Mouse (Mus musculus): ENCODE measurements around the gene Gfral. TPM values are rescaled to one million over a fixed set of nuclear protein-coding genes. Genes with fewer than 3 reads are reported as not detected.

Gfral gene
- polyA plus RNA-seq, 1 experiment: 0.18 TPM

DNA sequence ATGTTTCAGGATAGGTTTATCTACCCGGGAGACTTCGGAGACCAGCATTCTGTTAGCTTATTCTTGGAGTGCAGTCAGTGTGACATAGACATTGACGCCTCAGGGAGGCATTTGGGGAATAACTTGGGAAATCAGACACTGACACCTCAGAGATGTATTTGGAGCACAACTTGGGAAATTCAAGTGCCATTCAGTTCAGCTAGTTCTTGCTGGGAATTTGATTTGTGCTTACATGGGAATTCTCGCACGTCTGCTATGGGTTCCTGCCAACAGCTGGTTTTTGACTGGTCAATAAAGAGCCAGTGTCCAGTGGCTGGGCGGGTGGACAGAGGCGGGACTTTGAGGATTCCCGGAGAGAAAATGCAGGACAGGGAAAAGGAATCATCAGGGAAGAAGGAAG is 51.0 kb downstream of the Gfral start:
- no peaks in the 10 kb centered on the region for H3K79me2 ChIP-seq (ENCODE audit: control insufficient read depth, insufficient read depth)
- no peak overlapping the region for H3K4me3 ChIP-seq
- H3K27me3 ChIP-seq (ENCODE audit: control insufficient read depth, insufficient read depth, insufficient read length): no peaks in the 10 kb centered on the region
- no peak overlapping the region for H3ac ChIP-seq (ENCODE audit: control insufficient read depth, insufficient read length)
- TF ChIP-seq POLR2A (IDR thresholded peaks at IDR 0.05; ENCODE audit: insufficient read length, low read depth) (no peak), USF1 (IDR thresholded peaks at IDR 0.05; ENCODE audit: low read depth) (no peak), TCF12 (IDR thresholded peaks at IDR 0.05; ENCODE audit: insufficient read depth, poor library complexity, severe bottlenecking) (no peak), CEBPB (IDR thresholded peaks at IDR 0.05; ENCODE audit: insufficient read depth, poor library complexity, severe bottlenecking) (no peak), MAX (IDR thresholded peaks at IDR 0.05; ENCODE audit: low read depth) (no peak), POLR2AphosphoS2 (IDR thresholded peaks at IDR 0.05; ENCODE audit: insufficient read length, low read depth) (no peak), REST (IDR thresholded peaks at IDR 0.05; ENCODE audit: insufficient read depth, insufficient read length) (no peak), SRF (IDR thresholded peaks at IDR 0.05; ENCODE audit: control insufficient read depth, insufficient read length, low read depth) (no peak), E2F4 (IDR thresholded peaks at IDR 0.05; ENCODE audit: insufficient read depth) (no peak), MYOG (IDR thresholded peaks at IDR 0.05; ENCODE audit: control insufficient read depth in 1 of 3, insufficient read depth in 1 of 3, insufficient read length in 2 of 3, low read depth in 2 of 3) (no peak), TCF3 (IDR thresholded peaks at IDR 0.05; ENCODE audit: insufficient read length, low read depth) (no peak)
- H3K36me3 ChIP-seq (ENCODE audit: control insufficient read depth, insufficient read depth): no peaks in the 10 kb centered on the region
- no peak overlapping the region for H3K4me2 ChIP-seq (ENCODE audit: low read depth)

DNA sequence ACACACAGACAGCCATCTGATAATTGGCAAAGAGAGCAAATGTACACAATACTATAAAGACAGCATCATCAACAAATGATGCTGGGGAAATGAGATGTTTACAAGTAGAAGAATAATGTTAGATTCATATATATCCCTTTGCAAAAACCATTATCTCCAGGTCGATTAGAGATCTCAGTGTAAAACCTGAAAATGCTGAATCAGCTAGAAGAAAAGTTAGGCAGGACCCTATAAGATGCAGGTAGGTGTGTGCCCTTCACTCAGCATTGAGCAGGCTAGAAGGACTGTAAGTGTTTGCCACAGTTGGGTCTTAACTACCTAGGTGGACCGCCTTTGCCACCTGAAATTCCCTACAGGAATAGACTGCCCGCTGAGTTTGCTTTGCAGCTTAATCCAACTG is 67.9 kb downstream of the Gfral start:
- no peak overlapping the region for H3K4me3 ChIP-seq
- H3K36me3 ChIP-seq (ENCODE audit: control insufficient read depth, insufficient read depth): no peaks in the 10 kb centered on the region
- no peaks in the 10 kb centered on the region for H3K79me2 ChIP-seq (ENCODE audit: control insufficient read depth, insufficient read depth)
- no peak overlapping the region for H3ac ChIP-seq (ENCODE audit: control insufficient read depth, insufficient read length)
- H3K27me3 ChIP-seq (ENCODE audit: control insufficient read depth, insufficient read depth, insufficient read length): no peaks in the 10 kb centered on the region
- no peak overlapping the region for H3K4me2 ChIP-seq (ENCODE audit: low read depth)
- TF ChIP-seq SRF (IDR thresholded peaks at IDR 0.05; ENCODE audit: control insufficient read depth, insufficient read length, low read depth): no peak
- no peak for TF ChIP-seq MAX (IDR thresholded peaks at IDR 0.05; ENCODE audit: low read depth)
- TF ChIP-seq TCF3 (IDR thresholded peaks at IDR 0.05; ENCODE audit: insufficient read length, low read depth): no peak
- no peak for TF ChIP-seq MYOG (IDR thresholded peaks at IDR 0.05; ENCODE audit: control insufficient read depth in 1 of 3, insufficient read depth in 1 of 3, insufficient read length in 2 of 3, low read depth in 2 of 3)

DNA sequence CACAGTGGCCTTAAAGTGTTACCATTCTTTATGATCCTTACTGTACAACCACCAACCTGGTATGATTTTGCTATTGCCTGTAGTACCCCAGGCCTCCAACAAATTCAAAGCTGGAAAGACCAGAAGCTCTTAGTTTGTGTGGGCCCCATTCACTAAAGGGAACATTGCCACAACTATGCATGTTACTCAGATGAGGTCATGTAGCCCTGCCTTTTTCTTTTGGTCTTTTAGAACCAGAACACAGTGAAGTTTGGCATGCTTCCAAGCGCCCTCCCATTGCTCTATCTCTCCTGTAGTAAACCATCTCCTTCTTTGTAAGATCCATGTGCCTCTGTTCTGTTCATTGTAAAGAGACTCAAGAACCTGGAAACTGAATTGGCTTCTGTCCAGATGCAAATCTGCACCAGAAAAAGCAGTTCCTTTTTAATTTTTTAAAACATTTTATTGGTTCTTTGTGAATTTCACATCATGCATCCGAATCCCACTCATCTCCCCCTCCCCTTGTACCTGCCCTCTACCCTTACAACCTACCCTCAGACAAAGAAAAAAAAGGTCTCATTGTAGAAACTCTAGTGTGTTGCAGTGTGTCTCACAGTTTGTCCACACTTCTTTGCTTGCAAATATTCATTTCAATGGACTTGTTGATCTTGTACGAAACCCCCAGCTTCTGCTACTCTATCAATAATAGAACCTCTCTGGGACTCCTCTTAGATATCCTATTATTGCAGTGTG is 74.9 kb downstream of the Gfral start:
- no peak overlapping the region for H3ac ChIP-seq (ENCODE audit: control insufficient read depth, insufficient read length)
- no peak for TF ChIP-seq E2F4 (IDR thresholded peaks at IDR 0.05; ENCODE audit: insufficient read depth)
- TF ChIP-seq POLR2AphosphoS2 (IDR thresholded peaks at IDR 0.05; ENCODE audit: insufficient read length, low read depth): no peak
- no peak for TF ChIP-seq MYOD1 (IDR thresholded peaks at IDR 0.05; ENCODE audit: control insufficient read depth in 1 of 3, insufficient read length in 2 of 3, low read depth in 2 of 3)
- TF ChIP-seq MAX (IDR thresholded peaks at IDR 0.05; ENCODE audit: low read depth): no peak
- TF ChIP-seq TCF3 (IDR thresholded peaks at IDR 0.05; ENCODE audit: insufficient read length, low read depth): no peak
- no peak for TF ChIP-seq POLR2A (IDR thresholded peaks at IDR 0.05; ENCODE audit: insufficient read length, low read depth)
- TF ChIP-seq CEBPB (IDR thresholded peaks at IDR 0.05; ENCODE audit: insufficient read depth, poor library complexity, severe bottlenecking): no peak
- no peaks in the 10 kb centered on the region for H3K79me2 ChIP-seq (ENCODE audit: control insufficient read depth, insufficient read depth)
- H3K4me3 ChIP-seq: no peak overlapping the region
- no peaks in the 10 kb centered on the region for H3K36me3 ChIP-seq (ENCODE audit: control insufficient read depth, insufficient read depth)
- no peak overlapping the region for H3K4me2 ChIP-seq (ENCODE audit: low read depth)
- H3K27me3 ChIP-seq (ENCODE audit: control insufficient read depth, insufficient read depth, insufficient read length): no peaks in the 10 kb centered on the region

DNA sequence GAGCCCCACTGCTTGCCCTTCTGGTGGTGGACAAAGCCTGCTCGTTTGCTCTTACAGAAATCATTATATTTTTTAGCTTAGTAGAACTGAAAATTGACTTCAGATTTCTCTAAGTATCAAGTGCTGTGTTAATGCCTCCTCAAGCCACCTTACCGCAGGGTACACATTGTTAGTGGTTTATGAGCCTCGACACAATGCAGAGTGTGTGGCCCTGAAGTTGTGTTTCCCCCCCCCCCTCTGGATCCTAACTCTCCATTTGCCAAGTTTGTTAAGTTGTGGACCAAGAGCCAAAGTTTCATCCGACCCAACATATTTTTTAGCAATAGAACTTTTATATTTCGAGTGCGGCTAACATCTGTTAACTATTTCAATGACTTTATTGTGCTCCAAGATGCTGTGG is 79.4 kb downstream of the Gfral start:
- H3K27me3 ChIP-seq (ENCODE audit: control insufficient read depth, insufficient read depth, insufficient read length): no peaks in the 10 kb centered on the region
- no peaks in the 10 kb centered on the region for H3K79me2 ChIP-seq (ENCODE audit: control insufficient read depth, insufficient read depth)
- no peak overlapping the region for H3ac ChIP-seq (ENCODE audit: control insufficient read depth, insufficient read length)
- H3K4me2 ChIP-seq (ENCODE audit: low read depth): no peak overlapping the region
- H3K4me3 ChIP-seq: no peak overlapping the region
- H3K36me3 ChIP-seq (ENCODE audit: control insufficient read depth, insufficient read depth): no peaks in the 10 kb centered on the region
- TF ChIP-seq CEBPB (IDR thresholded peaks at IDR 0.05; ENCODE audit: insufficient read depth, poor library complexity, severe bottlenecking): no peak
- no peak for TF ChIP-seq SRF (IDR thresholded peaks at IDR 0.05; ENCODE audit: control insufficient read depth, insufficient read length, low read depth)
- no peak for TF ChIP-seq MYOG (IDR thresholded peaks at IDR 0.05; ENCODE audit: control insufficient read depth in 1 of 3, insufficient read depth in 1 of 3, insufficient read length in 2 of 3, low read depth in 2 of 3)
- TF ChIP-seq USF1 (IDR thresholded peaks at IDR 0.05; ENCODE audit: low read depth): no peak

DNA sequence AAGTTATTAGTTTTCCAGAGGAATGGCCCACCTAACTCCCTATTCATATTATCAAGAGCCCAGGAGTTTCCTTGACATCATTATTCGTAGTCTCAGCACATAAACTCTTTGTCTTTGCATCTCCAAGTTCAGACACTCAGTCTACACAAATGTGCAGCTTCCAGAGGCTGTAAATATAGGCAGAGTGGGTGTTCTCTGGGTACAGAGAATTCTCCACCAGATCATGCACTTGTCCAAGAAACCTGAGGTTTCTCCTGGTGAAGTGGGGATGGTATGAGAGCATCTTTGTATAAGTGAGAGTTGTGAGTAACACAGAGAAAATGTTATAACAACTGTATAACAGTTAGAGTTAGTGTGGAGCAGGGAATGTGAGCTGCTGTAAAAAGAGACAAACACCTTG is 84.1 kb downstream of the Gfral start:
- H3ac ChIP-seq (ENCODE audit: control insufficient read depth, insufficient read length): no peak overlapping the region
- H3K79me2 ChIP-seq (ENCODE audit: control insufficient read depth, insufficient read depth): no peaks in the 10 kb centered on the region
- TF ChIP-seq SRF (IDR thresholded peaks at IDR 0.05; ENCODE audit: control insufficient read depth, insufficient read length, low read depth): no peak
- no peak for TF ChIP-seq TCF12 (IDR thresholded peaks at IDR 0.05; ENCODE audit: insufficient read depth, poor library complexity, severe bottlenecking)
- no peak for TF ChIP-seq MAX (IDR thresholded peaks at IDR 0.05; ENCODE audit: low read depth)
- TF ChIP-seq POLR2AphosphoS2 (IDR thresholded peaks at IDR 0.05; ENCODE audit: insufficient read length, low read depth): no peak
- no peak for TF ChIP-seq E2F4 (IDR thresholded peaks at IDR 0.05; ENCODE audit: insufficient read depth)
- H3K27me3 ChIP-seq (ENCODE audit: control insufficient read depth, insufficient read depth, insufficient read length): no peaks in the 10 kb centered on the region
- H3K4me3 ChIP-seq: no peak overlapping the region
- no peaks in the 10 kb centered on the region for H3K36me3 ChIP-seq (ENCODE audit: control insufficient read depth, insufficient read depth)
- H3K4me2 ChIP-seq (ENCODE audit: low read depth): no peak overlapping the region

All from myocyte (in vitro differentiated cells).